ENCODE assay signal across 7 mouse cellular contexts in genomic region chr19:45783933-45784576, GRCm38 (mm10). TPM values are rescaled to one million over a fixed set of nuclear protein-coding genes. Genes with fewer than 3 reads are reported as not detected.
DNase-seq lines count a peak whose midpoint lies in the region; ATAC-seq and TF ChIP-seq lines count a peak whose summit lies in the region.

No protein-coding gene starts in this region.

- ATAC-seq in forebrain, embryonic 13.5 days = no peak
- no peak; the same call in 1 of the 2 replicates for ATAC-seq in liver, embryonic 12.5 days
- ATAC-seq in stomach, embryonic 14.5 days (ENCODE audit: insufficient number of reproducible peaks, insufficient read depth, low FRiP score, low read depth) = no peak

- H3K27me3 ChIP-seq in testis, adult 2 months (ENCODE audit: control insufficient read depth, insufficient read depth, low read length) = no peaks in the 10 kb centered on the region
- H3K27me3 ChIP-seq in forebrain, embryonic 13.5 days = no peaks in the 10 kb centered on the region
- no peaks in the 10 kb centered on the region for H3K27me3 ChIP-seq in liver, embryonic 12.5 days (replicated peaks)
- H3K27me3 ChIP-seq in stomach, embryonic 14.5 days (ENCODE audit: control insufficient read depth, insufficient read depth, low read length) = no peaks in the 10 kb centered on the region

- TF ChIP-seq POLR2A in testis, adult 2 months (IDR thresholded peaks at IDR 0.05; ENCODE audit: control insufficient read depth, low read depth, low read length) = peak; percentile 13; the same call in 1 of the 2 replicates

- peaks cover 5% of the 10 kb centered on the region for H3K4me1 ChIP-seq in testis, adult 2 months (ENCODE audit: control insufficient read depth, insufficient read depth, low read length)
- peaks cover 38% of the 10 kb centered on the region for H3K4me1 ChIP-seq in forebrain, embryonic 13.5 days
- H3K4me1 ChIP-seq in liver, embryonic 12.5 days = peaks cover 52% of the 10 kb centered on the region
- peaks cover 12% of the 10 kb centered on the region for H3K4me1 ChIP-seq in stomach, embryonic 14.5 days (ENCODE audit: control insufficient read depth, insufficient read depth, low read length)

- H3K36me3 ChIP-seq in testis, adult 2 months (ENCODE audit: control insufficient read depth, insufficient read depth, low read length) = peaks cover 2% of the 10 kb centered on the region; the same call in 1 of the 2 replicates
- H3K36me3 ChIP-seq in forebrain, embryonic 13.5 days (ENCODE audit: poor library complexity, severe bottlenecking) = peaks cover 16% of the 10 kb centered on the region
- H3K36me3 ChIP-seq in liver, embryonic 12.5 days = peaks cover 25% of the 10 kb centered on the region
- H3K36me3 ChIP-seq in stomach, embryonic 14.5 days (ENCODE audit: control insufficient read depth, insufficient read depth, low read length) = peaks cover 10% of the 10 kb centered on the region; the same call in 1 of the 2 replicates

- peak overlapping the region; percentile 73 for H3K4me2 ChIP-seq in forebrain, embryonic 13.5 days
- H3K4me2 ChIP-seq in liver, embryonic 12.5 days = peak overlapping the region; percentile 79
- peak overlapping the region; percentile 63 for H3K4me2 ChIP-seq in stomach, embryonic 14.5 days (replicated peaks; ENCODE audit: low read depth, low read length)

- 34% methylated on average over 17 of the region's 17 CpGs for WGBS in forebrain, embryonic 13.5 days
- WGBS in liver, embryonic 12.5 days (ENCODE audit: insufficient replicate concordance) = 37% methylated on average over 17 of the region's 17 CpGs
- WGBS in stomach, embryonic 14.5 days = 30% methylated on average over 17 of the region's 17 CpGs

- peak overlapping the region; percentile 47 for H3K9ac ChIP-seq in forebrain, embryonic 13.5 days
- H3K9ac ChIP-seq in liver, embryonic 12.5 days = peak overlapping the region; percentile 98
- H3K9ac ChIP-seq in stomach, embryonic 14.5 days (replicated peaks; ENCODE audit: low read depth, low read length) = 0 out of 2 replicates have a peak overlapping the region, but pooled peaks have one; percentile 21

- no peak for DNase-seq in testis, postnatal 14 days (ENCODE audit: low spot score)
- no peak for DNase-seq in Muller cell, postnatal 12 days (ENCODE audit: inconsistent ontology term)
- DNase-seq in right cerebral cortex, adult 2 months (ENCODE audit: low spot score in 2 of 2) = no peak

- H3K27ac ChIP-seq in testis, adult 2 months (ENCODE audit: control insufficient read depth, insufficient read depth, low read depth, low read length) = peak overlapping the region; percentile 97
- H3K27ac ChIP-seq in forebrain, embryonic 13.5 days = peak overlapping the region; percentile 51
- H3K27ac ChIP-seq in liver, embryonic 12.5 days = peak overlapping the region; percentile 99
- H3K27ac ChIP-seq in stomach, embryonic 14.5 days (ENCODE audit: low read length) = peak overlapping the region; percentile 76; the same call in 1 of the 2 replicates

- no peaks in the 10 kb centered on the region for H3K9me3 ChIP-seq in forebrain, embryonic 13.5 days (replicated peaks)
- no peaks in the 10 kb centered on the region for H3K9me3 ChIP-seq in liver, embryonic 12.5 days (replicated peaks)
- no peaks in the 10 kb centered on the region for H3K9me3 ChIP-seq in stomach, embryonic 14.5 days (ENCODE audit: control insufficient read depth, low read depth, low read length)

- peak overlapping the region; percentile 82 for H3K4me3 ChIP-seq in testis, adult 2 months (ENCODE audit: control insufficient read depth, low read depth, low read length)
- H3K4me3 ChIP-seq in forebrain, embryonic 13.5 days = peak overlapping the region; percentile 100
- H3K4me3 ChIP-seq in liver, embryonic 12.5 days = peak overlapping the region; percentile 99
- peak overlapping the region; percentile 37 for H3K4me3 ChIP-seq in stomach, embryonic 14.5 days (ENCODE audit: low read depth, low read length)

- no peak for TF ChIP-seq CTCF in testis, adult 2 months (IDR thresholded peaks at IDR 0.05; ENCODE audit: control insufficient read depth, insufficient read depth, insufficient replicate concordance, low read depth, low read length)

RNA-seq across cellular contexts. Expression of gene Mgea5, which starts 0.4 kb away (rescaled TPM):
- 52.2 and 56.7 TPM in 2 replicates for polyA plus RNA-seq in testis, adult 2 months (2012; rRNA removed)
- 85.0 and 88.2 TPM in 2 replicates for polyA plus RNA-seq in forebrain, embryonic 13.5 days (2015; fragmentation: Nextera tagmentation; extraction: Ambion mirVana)
- polyA plus RNA-seq in liver, embryonic 12.5 days (2016; fragmentation: Nextera tagmentation; extraction: Ambion mirVana) = 34.8 and 37.9 TPM in 2 replicates
- polyA plus RNA-seq in stomach, embryonic 14.5 days (2014; fragmentation: Nextera tagmentation; extraction: Ambion mirVana) = 74.4 and 74.8 TPM in 2 replicates

RNA-seq across cellular contexts. Expression of gene Kcnip2, which starts 31.8 kb away (rescaled TPM):
- polyA plus RNA-seq in testis, adult 2 months (2012; rRNA removed) = 50.1 and 64.9 TPM in 2 replicates
- polyA plus RNA-seq in forebrain, embryonic 13.5 days (2015; fragmentation: Nextera tagmentation; extraction: Ambion mirVana) = 2.7 and 3.3 TPM in 2 replicates
- 1.3 and 1.4 TPM in 2 replicates for polyA plus RNA-seq in liver, embryonic 12.5 days (2016; fragmentation: Nextera tagmentation; extraction: Ambion mirVana)
- 1.8 TPM in 2 replicates for polyA plus RNA-seq in stomach, embryonic 14.5 days (2014; fragmentation: Nextera tagmentation; extraction: Ambion mirVana)

RNA-seq across cellular contexts. Expression of gene Npm3, which starts 34.7 kb away (rescaled TPM):
- polyA plus RNA-seq in testis, adult 2 months (2012; rRNA removed) = 212 and 245 TPM in 2 replicates
- 9.4 and 10.9 TPM in 2 replicates for polyA plus RNA-seq in forebrain, embryonic 13.5 days (2015; fragmentation: Nextera tagmentation; extraction: Ambion mirVana)
- polyA plus RNA-seq in liver, embryonic 12.5 days (2016; fragmentation: Nextera tagmentation; extraction: Ambion mirVana) = 13.7 and 14.8 TPM in 2 replicates
- 14.8 and 16.0 TPM in 2 replicates for polyA plus RNA-seq in stomach, embryonic 14.5 days (2014; fragmentation: Nextera tagmentation; extraction: Ambion mirVana)

RNA-seq across cellular contexts. Expression of gene Fgf8, which starts 41.3 kb away (rescaled TPM):
- polyA plus RNA-seq in testis, adult 2 months (2012; rRNA removed) = 1.4 and 1.5 TPM in 2 replicates
- 1.5 and 2.5 TPM in 2 replicates for polyA plus RNA-seq in forebrain, embryonic 13.5 days (2015; fragmentation: Nextera tagmentation; extraction: Ambion mirVana)
- not detected in 2 replicates for polyA plus RNA-seq in liver, embryonic 12.5 days (2016; fragmentation: Nextera tagmentation; extraction: Ambion mirVana)
- polyA plus RNA-seq in stomach, embryonic 14.5 days (2014; fragmentation: Nextera tagmentation; extraction: Ambion mirVana) = not detected in 2 replicates

Comparison
In these comparisons a context has a peak if more than half of its experiments do, and no peak if none do; other contexts are left out.
1. H3K4me3 ChIP-seq: peak in every context shown above with its lines; median percentile 100 in forebrain, embryonic 13.5 days; 99 in liver, embryonic 12.5 days; 82 in testis, adult 2 months; 37 in stomach, embryonic 14.5 days.
2. H3K9ac ChIP-seq: peak in every context shown above with its lines; median percentile 98 in liver, embryonic 12.5 days; 47 in forebrain, embryonic 13.5 days; 21 in stomach, embryonic 14.5 days.
3. RNA of gene Kcnip2, which starts 31.8 kb away (polyA plus RNA-seq): 50.1 to 64.9 TPM in testis, adult 2 months; 2.7 to 3.3 TPM in forebrain, embryonic 13.5 days, 1.8 TPM in stomach, embryonic 14.5 days and 1.3 to 1.4 TPM in liver, embryonic 12.5 days; every median in the first group is over 10 times any median in the second.
4. RNA of gene Npm3, which starts 34.7 kb away (polyA plus RNA-seq): 212 to 245 TPM in testis, adult 2 months; 14.8 to 16.0 TPM in stomach, embryonic 14.5 days, 13.7 to 14.8 TPM in liver, embryonic 12.5 days and 9.4 to 10.9 TPM in forebrain, embryonic 13.5 days; every median in the first group is over 10 times any median in the second.
5. Peak in every context shown above with its lines, with median percentiles within 50 percentile points of each other: H3K27ac ChIP-seq and H3K4me2 ChIP-seq.